Mouse (Mus musculus) small intestine, adult 2 months (tissue): ENCODE measurements around the gene Pabpc4. TPM values are rescaled to one million over a fixed set of nuclear protein-coding genes. Genes with fewer than 3 reads are reported as not detected.
"Not testable (repeated sequence)": the region's sequence is repeated elsewhere in the genome, so short reads cannot be mapped to it uniquely, and the experiment has no call there.

Experiments used
- H3K27ac ChIP-seq: fragments of 200-500 bp; 2 replicates; pipeline ENCODE4 v1.5.1; 2012; ENCODE audit warnings: low read depth, low read length, control low read depth, inconsistent platforms; ENCODE audit not compliant: insufficient read depth
- H3K27me3 ChIP-seq: fragments of 200-500 bp; 2 replicates; pipeline ENCODE4 v1.6.1; 2012; ENCODE audit warnings: mild to moderate bottlenecking, moderate library complexity, low read length, inconsistent platforms; ENCODE audit not compliant: control insufficient read depth, insufficient read depth
- H3K36me3 ChIP-seq: fragments of 200-500 bp; 2 replicates; pipeline ENCODE4 v1.6.1; 2012; ENCODE audit warnings: mild to moderate bottlenecking, low read length, control low read depth, inconsistent platforms; ENCODE audit not compliant: control insufficient read depth, insufficient read depth
- H3K4me1 ChIP-seq: fragments of 200-500 bp; 2 replicates; pipeline ENCODE4 v1.6.1; 2012; ENCODE audit warnings: low read length, inconsistent platforms, mixed read lengths; ENCODE audit not compliant: control insufficient read depth, insufficient read depth, insufficient read length
- H3K4me3 ChIP-seq: fragments of 200-500 bp; 2 replicates; pipeline ENCODE4 v1.5.1; 2012; ENCODE audit warnings: low read depth, mild to moderate bottlenecking, control low read depth, inconsistent platforms, low read length, moderate library complexity
- CTCF ChIP-seq: fragments of 200-500 bp; IDR thresholded peaks from 2 replicates; pipeline ENCODE4 v1.5.1; 2012; ENCODE audit warnings: low read depth, mild to moderate bottlenecking, control low read depth, inconsistent platforms, low read length, moderate library complexity, mixed read lengths; ENCODE audit not compliant: insufficient replicate concordance, insufficient read length; ENCODE audit errors: extremely low read depth
- POLR2A ChIP-seq: fragments of 200-500 bp; IDR thresholded peaks from 2 replicates; pipeline ENCODE4 v1.6.1; 2012; ENCODE audit warnings: low read depth, mild to moderate bottlenecking, control low read depth, inconsistent platforms, low read length, moderate library complexity
- WGBS: fragments of 180-500 bp; shearing (Covaris S2); methylation state at CpG from one replicate; pipeline ENCODE4 v1.1.7; 2018; 5-methylcytosine and 5-hydroxymethylcytosine counted together
- polyA plus RNA-seq: library from polyadenylated mRNA; depleted of rRNA; stranded (reverse); fragments of >200 nt; gene quantifications from 2 replicates; pipeline ENCODE4 v1.2.3, GENCODE M21; 2012

Gene Pabpc4
- polyA plus RNA-seq, 1 experiment: 133 TPM

GRCm38 (mm10) chr4:123284731-123285624 lies 22.8 kb downstream of the Pabpc4 start:
- 40% methylated on average over 6 of the region's 6 CpGs for WGBS
- Histone ChIP-seq H3K27me3 (no peaks in the 10 kb centered on the region), H3K36me3 (peaks cover 27% of the 10 kb centered on the region), H3K27ac (no peak overlapping the region), H3K4me3 (peak overlapping the region; percentile 62), H3K4me1 (peaks cover 10% of the 10 kb centered on the region; the same call in 1 of the 2 replicates)
- TF ChIP-seq POLR2A (no peak), CTCF (no peak)

- no peak overlapping the region for H3K4me3 ChIP-seq
- peaks cover 10% of the 10 kb centered on the region; the same call in 1 of the 2 replicates for H3K4me1 ChIP-seq
- TF ChIP-seq POLR2A: no peak
- no peak for TF ChIP-seq CTCF
- H3K36me3 ChIP-seq: peaks cover 43% of the 10 kb centered on the region
- H3K27ac ChIP-seq: no peak overlapping the region
- WGBS: 44% methylated on average over 2 of the region's 2 CpGs
- no peaks in the 10 kb centered on the region for H3K27me3 ChIP-seq
These were observed 24.6 kb downstream of the Pabpc4 start for GRCm38 (mm10) chr4:123286790-123287189.

- no peak for TF ChIP-seq POLR2A
- no peak for TF ChIP-seq CTCF
- peaks cover 10% of the 10 kb centered on the region; the same call in 1 of the 2 replicates for H3K4me1 ChIP-seq
- 93% methylated on average over 12 of the region's 12 CpGs for WGBS
These were observed 26.9 kb downstream of the Pabpc4 start for GRCm38 (mm10) chr4:123289038-123289437.

GRCm38 (mm10) chr4:123292390-123292789 lies 30.2 kb downstream of the Pabpc4 start:
- H3K4me1 ChIP-seq: no peaks in the 10 kb centered on the region
- no peaks in the 10 kb centered on the region for H3K27me3 ChIP-seq
- peaks cover 92% of the 10 kb centered on the region for H3K36me3 ChIP-seq
- H3K27ac ChIP-seq: no peak overlapping the region
- WGBS: 79% methylated on average over 3 of the region's 3 CpGs
- TF ChIP-seq POLR2A (no peak), CTCF (no peak)
- H3K4me3 ChIP-seq: no peak overlapping the region

More at GRCm38 (mm10) chr4:123289038-123289437, 26.9 kb downstream of the Pabpc4 start:
- Histone ChIP-seq H3K27ac (no peak overlapping the region), H3K4me3 (no peak overlapping the region), H3K27me3 (no peaks in the 10 kb centered on the region), H3K36me3 (peaks cover 64% of the 10 kb centered on the region)

GRCm38 (mm10) chr4:123292989-123293388 lies 30.8 kb downstream of the Pabpc4 start:
- H3K36me3 ChIP-seq: peaks cover 91% of the 10 kb centered on the region
- TF ChIP-seq CTCF (no peak), POLR2A (no peak)
- whole genome bisulfite sequencing: 85% methylated on average over 7 of the region's 7 CpGs
- no peaks in the 10 kb centered on the region for H3K4me1 ChIP-seq
- H3K27ac ChIP-seq: no peak overlapping the region
- no peaks in the 10 kb centered on the region for H3K27me3 ChIP-seq
- no peak overlapping the region for H3K4me3 ChIP-seq

GRCm38 (mm10) chr4:123293661-123294443 lies 31.7 kb downstream of the Pabpc4 start:
- H3K4me3 ChIP-seq: no peak overlapping the region
- H3K4me1 ChIP-seq: no peaks in the 10 kb centered on the region
- H3K27me3 ChIP-seq: no peaks in the 10 kb centered on the region
- no peak overlapping the region for H3K27ac ChIP-seq
- H3K36me3 ChIP-seq: peaks cover 90% of the 10 kb centered on the region
- TF ChIP-seq POLR2A: no peak
- TF ChIP-seq CTCF: no peak
- WGBS: 78% methylated on average over 7 of the region's 7 CpGs

GRCm38 (mm10) chr4:123295026-123295425 lies 32.9 kb downstream of the Pabpc4 start:
- not testable (repeated sequence) for H3K4me3 ChIP-seq, H3K4me1 ChIP-seq, H3K27me3 ChIP-seq, H3K27ac ChIP-seq
- 94% methylated on average over 15 of the region's 15 CpGs for WGBS
- peaks cover 86% of the 10 kb centered on the region for H3K36me3 ChIP-seq
